Mouse (Mus musculus) ES-E14 (cell line): ENCODE measurements around the gene Adcy9. TPM values are rescaled to one million over a fixed set of nuclear protein-coding genes. Genes with fewer than 3 reads are reported as not detected.
A peak's percentile ranks its signal among the peaks of the same experiment; 100 is the strongest.

Experiments used
- DNase-seq: peaks from one replicate; pipeline ENCODE4 v3.0.0-alpha.2; 2013; ENCODE audit warnings: low read depth, low spot score
- H3K27ac ChIP-seq: 2 replicates; pipeline ENCODE4 v1.5.1; 2012; ENCODE audit warnings: low read depth, mild to moderate bottlenecking, low read length, moderate library complexity, mixed read lengths; ENCODE audit not compliant: poor library complexity, insufficient read depth, severe bottlenecking
- H3K36me3 ChIP-seq: 2 replicates; pipeline ENCODE4 v1.6.1; 2012; ENCODE audit warnings: mild to moderate bottlenecking, low read length, moderate library complexity, mixed read lengths; ENCODE audit not compliant: control insufficient read depth, poor library complexity, insufficient read depth, severe bottlenecking
- H3K4me1 ChIP-seq, 2 experiments: fragments of 150-350 bp in 1 of 2; sonication (generic) in 1 of 2; 2 replicates each; pipeline ENCODE4 v1.6.1; 2012; ENCODE audit warnings: low read length in 2 of 2, mild to moderate bottlenecking in 1 of 2, mixed read lengths in 1 of 2; ENCODE audit not compliant: control insufficient read depth in 2 of 2, insufficient read depth in 2 of 2, poor library complexity in 1 of 2
- H3K4me3 ChIP-seq, 2 experiments: fragments of 150-350 bp in 1 of 2; sonication (generic) in 1 of 2; 2 replicates each; pipeline ENCODE4 v1.5.1; 2012; ENCODE audit warnings: low read length in 2 of 2, low read depth in 1 of 2, mild to moderate bottlenecking in 1 of 2, mixed read lengths in 1 of 2; ENCODE audit not compliant: insufficient read depth in 1 of 2, poor library complexity in 1 of 2, severe bottlenecking in 1 of 2
- H3K9ac ChIP-seq: 2 replicates; pipeline ENCODE4 v1.6.1; 2012; ENCODE audit warnings: low read depth, mild to moderate bottlenecking, low read length, mixed read lengths; ENCODE audit not compliant: poor library complexity, insufficient read depth, severe bottlenecking
- H3K9me3 ChIP-seq: fragments of 150-350 bp; sonication (generic); 2 replicates; pipeline ENCODE4 v1.6.1; 2012; ENCODE audit warnings: low read depth, mild to moderate bottlenecking, low read length; ENCODE audit not compliant: control insufficient read depth, insufficient read depth
- CHD2 ChIP-seq: IDR thresholded peaks from 2 replicates; pipeline ENCODE4 v1.6.1; 2014; ENCODE audit warnings: mild to moderate bottlenecking, low read depth, low read length, inconsistent platforms
- HCFC1 ChIP-seq: IDR thresholded peaks from 2 replicates; pipeline ENCODE4 v1.6.1; 2012; ENCODE audit warnings: low read length, inconsistent platforms, borderline replicate concordance; ENCODE audit not compliant: insufficient read depth
- MAFK ChIP-seq: IDR thresholded peaks from 2 replicates; pipeline ENCODE4 v1.6.1; 2014; ENCODE audit warnings: mild to moderate bottlenecking, low read depth, low read length, inconsistent platforms; ENCODE audit not compliant: insufficient read depth
- ZC3H11A ChIP-seq: IDR thresholded peaks from 2 replicates; pipeline ENCODE4 v1.6.1; 2012; ENCODE audit warnings: low read depth, mild to moderate bottlenecking, inconsistent platforms, low read length, borderline replicate concordance
- ZNF384 ChIP-seq: IDR thresholded peaks from 2 replicates; pipeline ENCODE4 v1.6.1; 2012; ENCODE audit warnings: low read depth, low read length, inconsistent platforms
- in situ Hi-C, 2 experiments: fragments of 600-800 bp; cut with MboI; formaldehyde crosslinking; loops; one replicate each; pipeline ENCODE4 v1.15.1; 2025; ENCODE audit warnings: low sequenced_read_pairs in 2 of 2, inconsistent platforms in 1 of 2; ENCODE audit not compliant: unreplicated experiment in 2 of 2
- total RNA-seq: library from RNA; depleted of rRNA; stranded (reverse); fragments of 300-350 nt; gene quantifications from 2 replicates; pipeline ENCODE4 v1.2.3, GENCODE M21; 2012

Gene Adcy9
- total RNA-seq, 1 experiment, result 5.2 TPM

- TF ChIP-seq ZC3H11A (no peak), HCFC1 (no peak), ZNF384 (no peak), CHD2 (no peak), MAFK (no peak)
- in situ Hi-C loops, result no loop called here
- peak overlapping the region in 1 of 2 experiments; percentile 32; a peak in 2 of 4 replicates for H3K4me3 ChIP-seq
- H3K4me1 ChIP-seq, result peaks cover 4 to 17% of the 10 kb centered on the region in 2 experiments; a peak in 3 of 4 replicates
- H3K9ac ChIP-seq, result peak overlapping the region; percentile 55; the same call in 1 of the 2 replicates
- H3K27ac ChIP-seq, result no peak overlapping the region; the same call in 1 of the 2 replicates
- H3K9me3 ChIP-seq, result no peaks in the 10 kb centered on the region
- DNase-seq, result no peak
- no peaks in the 10 kb centered on the region for H3K36me3 ChIP-seq
Measured at GRCm38 (mm10) chr16:4280949-4281348, 139.3 kb downstream of the Adcy9 start.

DNA sequence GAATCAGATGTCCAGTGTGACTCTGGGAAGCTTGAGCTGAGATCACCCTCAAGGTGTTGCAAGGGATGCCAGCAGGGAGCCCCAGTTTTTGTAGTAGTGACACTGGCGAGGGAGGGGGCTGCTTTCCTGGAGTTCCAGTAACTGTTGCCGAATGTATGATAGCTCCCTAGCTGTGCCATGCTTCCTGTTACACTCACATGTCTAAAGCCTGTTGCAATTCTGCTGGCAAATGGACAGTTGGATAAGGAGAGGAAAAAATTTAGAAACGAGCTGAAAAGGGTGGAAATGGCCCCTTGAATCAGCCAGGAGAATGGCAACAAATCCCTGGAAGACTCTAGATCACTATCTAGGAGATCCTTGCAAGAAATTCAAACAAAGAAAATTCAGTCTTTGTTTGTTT lies 140.7 kb downstream of the Adcy9 start:
- no peak overlapping the region for H3K9ac ChIP-seq
- H3K27ac ChIP-seq, result no peak overlapping the region
- no peak for DNase-seq
- H3K36me3 ChIP-seq, result no peaks in the 10 kb centered on the region
- no peaks in the 10 kb centered on the region for H3K9me3 ChIP-seq
- no peak overlapping the region for H3K4me3 ChIP-seq
- no peak for TF ChIP-seq ZC3H11A
- no peak for TF ChIP-seq CHD2
- no peak for TF ChIP-seq MAFK
- no peak for TF ChIP-seq HCFC1
- no peak for TF ChIP-seq ZNF384
- in situ Hi-C loops, result no loop called here
- H3K4me1 ChIP-seq, result peaks cover 4 to 19% of the 10 kb centered on the region in 2 experiments; a peak in 3 of 4 replicates

- H3K9me3 ChIP-seq, result no peaks in the 10 kb centered on the region
- H3K9ac ChIP-seq, result no peak overlapping the region
- peaks cover 0 to 23% of the 10 kb centered on the region in 2 experiments; a peak in 3 of 4 replicates for H3K4me1 ChIP-seq
- no peak for DNase-seq
- no peak for TF ChIP-seq MAFK
- 0 out of 2 replicates have a peak, but pooled peaks have one; percentile 37 for TF ChIP-seq ZNF384
- peak overlapping the region; percentile 59 for H3K27ac ChIP-seq
- no peaks in the 10 kb centered on the region for H3K36me3 ChIP-seq
- no peak overlapping the region for H3K4me3 ChIP-seq
- in situ Hi-C loops, result no loop called here
Measured at GRCm38 (mm10) chr16:4276621-4277020, 143.7 kb downstream of the Adcy9 start.

- no peak for DNase-seq
- Histone ChIP-seq H3K27ac (peak overlapping the region; percentile 59), H3K9ac (no peak overlapping the region), H3K9me3 (no peaks in the 10 kb centered on the region), H3K4me1 (peaks cover 0 to 23% of the 10 kb centered on the region in 2 experiments; a peak in 3 of 4 replicates), H3K4me3 (no peak overlapping the region), H3K36me3 (no peaks in the 10 kb centered on the region)
- no peak for TF ChIP-seq MAFK
- TF ChIP-seq CHD2, result no peak
- TF ChIP-seq ZC3H11A, result no peak
- no peak for TF ChIP-seq HCFC1
- no peak for TF ChIP-seq ZNF384
- in situ Hi-C loops, result no loop called here
Measured at GRCm38 (mm10) chr16:4276151-4276550, 144.1 kb downstream of the Adcy9 start.
